Mouse (Mus musculus) ES-E14 (cell line): ENCODE measurements around the gene Plvap.

Source experiments
- HCFC1 ChIP-seq: IDR thresholded peaks from 2 replicates; pipeline ENCODE4 v1.6.1; 2012; ENCODE audit warnings: low read length, inconsistent platforms, borderline replicate concordance; ENCODE audit not compliant: insufficient read depth
- MAFK ChIP-seq: IDR thresholded peaks from 2 replicates; pipeline ENCODE4 v1.6.1; 2014; ENCODE audit warnings: mild to moderate bottlenecking, low read depth, low read length, inconsistent platforms; ENCODE audit not compliant: insufficient read depth
- ZC3H11A ChIP-seq: IDR thresholded peaks from 2 replicates; pipeline ENCODE4 v1.6.1; 2012; ENCODE audit warnings: low read depth, mild to moderate bottlenecking, inconsistent platforms, low read length, borderline replicate concordance
- ZNF384 ChIP-seq: IDR thresholded peaks from 2 replicates; pipeline ENCODE4 v1.6.1; 2012; ENCODE audit warnings: low read depth, low read length, inconsistent platforms

- TF ChIP-seq HCFC1 (no peak), ZC3H11A (no peak), MAFK (no peak), ZNF384 (no peak)
These were observed 22.8 kb upstream of the Plvap start for GRCm38 (mm10) chr8:71534263-71534810.
